Mouse (Mus musculus): ENCODE results near the gene Kdelr1.
A peak's percentile ranks its signal among the peaks of the same experiment; 100 is the strongest.

The Kdelr1 gene

DNA sequence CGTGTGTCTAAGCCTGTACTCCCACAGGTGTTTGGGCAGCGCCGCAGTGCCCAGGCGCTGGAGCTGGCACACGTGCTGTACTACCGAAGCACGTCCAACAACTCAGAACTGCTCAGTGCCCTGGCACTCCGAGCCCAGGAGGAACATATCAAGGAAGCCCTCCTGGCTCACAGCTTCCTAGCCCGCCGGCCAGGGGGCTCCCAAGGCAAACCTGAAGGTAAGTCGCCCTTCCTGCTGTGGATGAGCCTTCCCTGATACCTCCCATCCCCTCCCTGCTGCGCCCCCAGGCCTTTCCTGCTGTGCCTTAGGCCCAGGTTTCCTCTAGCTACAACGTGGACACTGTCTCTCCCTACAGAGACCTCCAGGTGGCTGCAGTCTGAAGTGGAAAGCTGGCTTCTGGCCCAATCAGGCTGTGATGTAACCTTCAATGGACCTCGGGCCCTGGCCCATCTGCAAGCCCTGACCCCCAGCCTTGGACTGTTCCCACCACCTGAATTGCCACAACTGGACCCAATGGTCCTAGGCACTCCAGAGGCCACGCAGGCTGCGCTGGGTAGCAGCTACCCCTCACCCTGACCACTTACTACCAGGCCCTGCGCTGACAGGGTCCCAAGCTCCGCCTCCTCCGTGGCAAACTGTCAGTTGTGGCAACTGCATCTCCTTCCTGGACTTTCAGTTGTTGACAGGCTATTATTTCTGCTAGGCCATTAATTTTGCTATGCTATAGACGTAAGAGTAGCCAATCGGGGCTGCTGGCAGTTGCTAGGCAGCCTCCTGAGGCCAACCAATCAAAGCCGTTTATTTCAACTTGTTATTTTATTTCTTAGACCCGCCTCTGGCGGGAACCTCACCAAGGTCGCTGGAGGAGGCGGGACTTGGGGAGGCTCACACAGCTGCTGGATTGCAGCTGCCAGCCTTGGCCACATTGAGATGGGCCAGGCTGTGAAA is 43.8 kb downstream of the Kdelr1 start:
- peak in 1 of 2 experiments; percentile 50 for DNase-seq (ENCODE audit: low spot score in 2 of 2)

DNA sequence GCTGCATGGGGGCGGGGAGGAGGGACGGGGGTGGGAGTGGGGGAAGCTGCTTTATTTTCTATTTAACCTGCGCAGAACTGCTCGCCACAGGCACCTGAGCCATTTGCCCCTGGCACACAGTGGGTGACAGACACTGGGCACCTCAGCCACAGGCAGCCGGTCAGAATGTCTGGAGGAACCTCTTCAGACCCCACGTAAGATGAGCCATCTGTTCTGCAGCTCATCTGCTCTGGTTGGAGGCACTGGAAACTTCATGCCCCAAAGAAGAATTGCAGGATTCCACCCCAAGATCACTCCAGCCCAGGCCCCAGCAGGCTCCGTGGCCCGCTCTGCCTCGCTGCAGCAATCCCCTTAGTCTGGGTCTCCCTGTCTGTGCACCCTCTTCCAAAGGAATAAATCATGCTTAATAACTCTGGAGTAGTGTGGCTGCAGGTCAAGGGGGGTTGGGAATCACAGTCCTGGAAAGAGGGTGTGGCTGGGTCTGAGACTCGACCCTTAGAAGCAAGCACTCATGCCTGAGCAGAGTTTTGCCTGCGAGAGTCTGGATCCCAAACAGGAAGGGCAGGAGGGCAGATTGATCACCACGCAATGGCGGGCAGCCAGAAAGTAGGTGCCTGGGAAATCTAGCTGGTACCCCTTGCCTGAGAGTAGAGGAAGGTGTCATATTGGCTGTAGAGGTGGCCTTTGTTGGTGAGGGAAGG is 44.6 kb downstream of the Kdelr1 start:
- DNase-seq (ENCODE audit: low spot score in 2 of 2): no peak

DNA sequence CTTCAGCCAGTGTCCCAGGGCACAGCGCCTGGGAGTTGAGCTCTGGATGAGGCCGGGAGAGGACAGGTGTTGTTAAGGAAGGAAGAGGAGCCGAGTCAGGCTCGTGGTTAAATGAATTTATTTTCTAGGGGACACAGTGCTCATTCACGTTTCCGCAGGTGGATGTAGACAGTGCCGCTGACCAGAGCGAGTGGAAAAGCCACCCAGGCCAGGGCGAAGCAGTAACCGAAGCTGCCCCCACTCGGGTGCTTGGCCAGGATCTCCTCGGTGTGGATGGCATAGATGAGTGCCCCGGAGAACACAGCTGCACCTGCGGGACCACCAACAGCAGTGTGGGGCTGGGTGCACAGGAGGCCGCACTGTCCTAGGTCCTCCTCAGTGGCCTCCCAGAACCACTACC is 45.4 kb downstream of the Kdelr1 start:
- DNase-seq (ENCODE audit: low spot score in 2 of 2): no peak

DNA sequence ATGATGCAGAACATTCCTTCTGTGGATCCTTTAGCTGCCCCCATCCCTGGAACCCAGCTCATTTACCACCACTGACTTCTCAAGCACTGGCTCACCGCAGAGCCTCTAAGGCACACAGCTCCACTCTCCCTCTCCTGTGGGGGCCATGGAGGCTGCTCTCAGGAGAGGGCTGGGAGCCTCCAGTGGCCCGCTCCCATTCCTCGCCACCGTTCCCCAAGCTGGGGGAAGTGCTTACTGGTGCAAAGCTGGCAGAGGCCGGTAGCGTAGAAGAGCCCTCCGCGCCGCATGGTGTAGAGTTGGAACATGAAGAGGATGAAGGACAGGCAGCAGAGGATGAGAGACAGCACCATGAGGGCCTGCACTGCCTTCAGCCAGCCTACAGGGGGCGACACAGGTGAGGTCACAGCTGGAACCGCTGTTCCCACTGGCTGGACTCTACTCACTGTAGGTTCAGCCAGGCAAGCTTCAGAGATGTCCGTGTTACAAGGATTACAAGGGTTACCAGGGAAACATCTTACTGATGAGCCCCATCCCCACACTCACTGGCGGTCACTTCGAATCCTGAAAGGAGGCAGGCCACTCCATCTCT is 46.6 kb downstream of the Kdelr1 start:
- DNase-seq (ENCODE audit: low spot score in 2 of 2): no peak

DNA sequence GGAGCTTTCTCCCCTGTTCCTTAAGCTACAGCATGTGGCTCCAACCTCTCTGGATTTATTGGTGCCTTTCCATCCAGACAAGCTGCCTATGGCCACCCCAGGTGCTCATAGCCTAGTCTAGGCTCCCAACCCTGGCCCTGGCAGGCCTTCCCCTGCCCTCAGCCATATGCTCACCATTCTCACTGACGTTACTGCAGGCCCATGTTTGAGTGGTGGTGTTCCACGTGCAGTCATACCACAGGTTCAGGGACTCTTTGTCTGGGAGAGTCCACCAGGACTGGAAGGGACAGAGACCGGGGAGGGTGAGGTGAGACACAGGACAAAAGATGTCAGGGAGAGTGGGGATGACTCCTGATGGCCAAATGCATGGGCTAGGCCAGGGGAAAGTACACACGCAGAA is 47.2 kb downstream of the Kdelr1 start:
- DNase-seq (ENCODE audit: low spot score in 2 of 2): no peak

DNA sequence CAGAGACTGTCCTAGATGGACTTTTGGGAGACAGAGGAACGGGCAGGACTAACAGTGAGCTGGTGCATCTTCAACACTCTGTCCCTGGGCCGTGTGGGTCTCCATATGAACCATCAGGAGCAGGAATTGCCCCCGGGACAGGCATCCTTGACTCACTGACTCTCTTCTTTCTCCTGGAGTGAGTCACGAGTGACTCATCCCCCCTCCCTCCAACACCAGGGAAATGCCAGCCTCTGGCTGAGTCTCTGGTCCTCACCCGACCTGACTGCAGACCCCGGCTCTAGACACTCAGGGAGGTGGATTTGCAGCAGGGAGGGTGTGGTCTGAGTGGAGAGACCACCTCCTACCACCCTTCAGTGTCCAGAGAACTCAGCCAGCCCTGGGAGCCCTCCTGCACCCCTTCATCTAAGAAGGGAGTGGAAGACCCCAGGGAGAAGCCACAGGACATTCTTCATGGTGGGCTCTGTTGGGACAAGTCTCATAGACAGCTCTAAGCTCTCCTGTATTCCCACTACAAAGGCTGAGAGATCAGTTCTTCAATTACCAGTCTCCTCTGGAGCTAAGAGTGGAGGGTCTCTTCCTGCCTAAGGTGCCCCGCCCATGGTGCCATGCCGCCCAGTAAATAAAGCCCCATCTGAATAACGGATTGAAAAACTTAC is 48.1 kb downstream of the Kdelr1 start:
- no peak for DNase-seq (ENCODE audit: low spot score in 2 of 2)

DNA sequence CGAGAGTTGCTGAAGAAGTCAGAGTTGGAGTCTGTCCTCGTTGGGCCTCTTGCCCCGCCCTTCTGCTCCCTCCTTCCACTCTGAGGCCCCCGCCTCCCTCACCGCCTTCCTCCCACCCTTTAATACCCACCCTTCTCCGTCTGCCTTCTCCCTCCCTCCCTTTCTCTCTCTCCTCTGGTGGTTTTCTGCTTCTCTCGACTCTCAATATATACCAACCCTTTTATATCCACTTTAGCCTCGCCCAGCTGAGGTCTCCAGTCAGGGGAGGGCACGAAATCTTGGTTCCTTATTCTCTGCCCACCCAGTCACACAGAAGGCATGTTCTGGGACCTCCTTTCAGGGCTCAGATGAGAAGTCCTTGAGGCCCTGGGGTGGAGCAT is 48.7 kb downstream of the Kdelr1 start, which contains the start of gene Emp3:
Gene Emp3, minus strand, starts transcription at position 163 of the 380 bp plus-strand sequence.
- no peak for DNase-seq (ENCODE audit: low spot score in 2 of 2)

DNA sequence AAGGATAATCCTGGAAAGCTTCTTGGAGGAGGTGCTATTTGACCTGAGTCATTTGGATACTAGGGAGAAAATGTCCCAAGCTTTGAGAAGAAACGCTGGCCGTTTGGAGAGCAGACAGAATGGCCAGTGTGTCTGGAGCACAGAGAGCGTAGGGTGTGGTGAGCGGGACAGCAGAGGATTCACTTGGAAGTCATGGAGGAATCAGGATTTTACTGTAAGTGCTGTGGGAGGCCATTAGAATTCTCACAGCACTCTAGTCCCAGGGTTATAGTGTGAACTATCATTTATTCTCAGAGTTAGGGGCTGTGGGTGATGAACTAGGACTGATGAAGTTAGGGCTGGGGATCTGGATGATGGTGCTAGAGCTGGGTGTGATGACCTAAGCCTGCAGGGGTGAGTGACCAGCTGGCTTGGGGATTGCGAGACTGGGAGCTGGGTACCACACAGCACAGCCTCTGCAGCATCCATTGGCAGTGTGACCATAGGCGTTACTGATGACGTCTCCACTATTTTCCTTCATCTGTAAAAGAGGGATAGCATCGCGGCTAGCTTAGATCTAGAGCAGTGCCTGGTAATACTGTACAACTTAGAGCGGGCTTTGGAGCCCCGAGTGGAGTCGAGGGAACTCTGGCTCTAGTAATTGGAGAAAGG is 49.5 kb downstream of the Kdelr1 start:
- DNase-seq (ENCODE audit: low spot score in 2 of 2): no peak

DNA sequence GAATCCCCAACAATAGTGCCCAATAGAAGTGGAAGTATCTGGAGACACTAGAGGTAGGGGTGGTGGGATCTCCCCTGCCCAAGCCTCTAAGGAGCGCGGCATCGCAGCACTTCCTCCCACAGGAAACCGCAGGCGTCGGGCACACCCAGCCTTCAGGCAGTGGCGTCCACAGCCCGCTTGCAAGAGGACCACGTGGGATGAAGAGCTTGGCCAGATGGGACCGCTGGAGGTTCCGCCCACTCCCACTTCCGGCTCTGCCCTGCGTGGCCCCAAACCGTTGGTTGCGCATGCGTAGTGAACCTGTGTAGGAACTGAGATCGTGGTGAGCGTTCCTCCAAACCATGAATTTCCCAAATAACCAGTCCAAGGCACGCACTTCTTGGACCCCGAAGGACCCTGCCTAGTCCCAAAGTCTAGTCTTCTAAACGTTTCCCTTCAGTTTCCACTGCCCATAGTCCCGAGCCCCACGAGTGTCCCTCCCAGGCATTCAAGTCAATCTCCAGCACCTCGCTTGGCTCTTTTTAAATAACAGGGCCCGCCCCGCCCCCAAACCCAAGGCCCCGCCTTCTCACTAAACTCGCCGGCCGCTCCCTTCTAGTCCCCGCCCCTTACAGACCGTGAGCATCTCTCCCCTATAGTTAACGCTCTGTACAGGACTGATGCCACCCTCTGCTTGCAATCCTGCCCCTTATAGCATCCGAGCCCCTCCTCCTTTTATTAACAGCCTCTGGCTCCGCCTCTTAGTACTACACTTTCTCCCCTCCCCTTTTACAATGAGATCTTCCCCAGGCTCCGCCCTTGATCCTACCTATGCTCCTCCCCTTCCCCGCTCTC is 50.6 kb downstream of the Kdelr1 start:
- peak; percentile 84 to 87 for DNase-seq (ENCODE audit: low spot score in 2 of 2)

DNA sequence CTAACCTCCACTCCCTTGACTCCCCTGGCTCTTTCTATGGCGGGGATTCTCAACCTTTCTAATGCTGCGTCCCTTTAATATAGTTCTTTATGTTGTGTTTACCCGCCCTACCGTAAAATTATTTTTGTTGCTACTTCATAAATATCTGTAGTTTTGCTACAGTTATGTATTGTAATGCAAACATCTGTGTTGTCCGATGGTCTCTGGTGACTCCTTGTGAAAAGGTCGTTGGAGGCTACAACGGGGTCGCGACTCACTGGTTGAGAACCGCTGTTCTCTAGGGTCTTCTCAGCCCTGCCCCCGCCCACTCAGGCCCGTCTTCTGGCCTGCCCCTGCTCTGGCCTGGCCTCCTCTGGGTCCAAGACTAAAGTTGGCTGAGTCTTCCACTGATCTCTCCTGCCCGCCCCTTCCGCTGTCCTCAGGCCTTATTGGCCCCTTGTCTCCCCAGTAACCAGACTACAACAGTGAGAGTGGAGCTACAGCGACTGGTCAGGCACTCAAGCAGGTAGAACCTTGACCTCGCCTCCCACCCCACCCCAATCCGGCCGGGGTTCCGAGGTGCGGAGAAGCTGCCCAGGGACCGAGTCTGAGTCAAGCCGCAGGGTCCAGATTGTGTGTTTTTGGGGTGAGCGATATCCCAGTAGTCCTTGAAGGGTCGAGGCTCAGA is 51.3 kb downstream of the Kdelr1 start, which contains the start of gene Ccdc114:
Gene Ccdc114, plus strand, starts transcription at position 311 of the 667 bp plus-strand sequence.
- DNase-seq (ENCODE audit: low spot score in 2 of 2): no peak

DNA sequence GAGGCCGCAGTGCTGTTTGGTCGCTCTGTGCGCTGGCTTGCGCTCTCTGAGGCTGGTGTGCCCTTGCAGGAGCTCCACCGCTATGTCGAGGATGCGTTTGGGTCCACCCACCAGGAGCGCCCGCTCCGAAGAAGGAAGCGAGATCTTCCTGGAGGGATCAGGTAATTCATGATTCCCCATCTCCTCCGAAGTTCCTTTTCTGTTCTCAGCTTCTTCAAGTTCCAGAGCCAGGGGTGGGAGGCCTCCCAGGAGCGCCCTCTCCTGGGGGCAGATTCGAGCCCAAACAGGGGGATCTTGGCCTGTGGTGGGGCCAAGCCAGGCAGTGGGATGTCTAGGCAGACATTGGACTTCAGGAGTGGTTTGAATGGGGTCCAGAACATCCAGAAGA is 51.9 kb downstream of the Kdelr1 start:
- DNase-seq (ENCODE audit: low spot score in 2 of 2): no peak

DNA sequence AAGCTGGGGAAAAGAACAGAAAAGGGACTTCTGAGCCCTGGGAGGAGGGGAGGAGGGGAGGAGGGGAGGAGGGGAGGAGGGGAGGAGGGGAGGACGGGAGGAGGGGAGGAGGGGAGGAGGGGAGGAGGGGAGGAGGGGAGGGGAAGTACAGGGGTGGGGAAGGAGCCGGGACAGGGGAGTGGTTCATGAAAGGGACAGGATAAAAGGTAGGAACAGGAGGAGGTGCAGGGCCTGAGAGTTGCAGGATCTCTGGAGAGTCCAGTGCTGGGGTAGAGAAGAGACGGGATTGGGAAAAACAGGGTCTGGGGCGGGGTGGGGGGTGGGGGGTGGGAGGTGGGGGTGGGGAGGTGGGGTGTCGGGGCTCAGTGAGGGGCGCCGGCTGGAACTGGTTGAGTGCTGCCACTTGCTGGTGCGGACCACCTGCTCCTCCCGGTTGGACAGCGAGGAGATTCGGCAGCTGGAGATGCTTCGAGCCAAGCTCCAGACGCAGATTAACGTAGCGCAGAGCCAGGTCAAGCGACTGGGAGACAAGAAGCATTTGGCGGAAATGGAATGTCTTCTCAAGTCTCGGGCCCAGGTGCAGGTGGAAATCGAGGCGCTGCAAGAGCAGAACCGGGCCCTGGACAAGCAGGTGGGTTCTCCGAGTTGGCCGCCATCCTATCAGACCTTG is 56.2 kb downstream of the Kdelr1 start:
- no peak for DNase-seq (ENCODE audit: low spot score in 2 of 2)

DNA sequence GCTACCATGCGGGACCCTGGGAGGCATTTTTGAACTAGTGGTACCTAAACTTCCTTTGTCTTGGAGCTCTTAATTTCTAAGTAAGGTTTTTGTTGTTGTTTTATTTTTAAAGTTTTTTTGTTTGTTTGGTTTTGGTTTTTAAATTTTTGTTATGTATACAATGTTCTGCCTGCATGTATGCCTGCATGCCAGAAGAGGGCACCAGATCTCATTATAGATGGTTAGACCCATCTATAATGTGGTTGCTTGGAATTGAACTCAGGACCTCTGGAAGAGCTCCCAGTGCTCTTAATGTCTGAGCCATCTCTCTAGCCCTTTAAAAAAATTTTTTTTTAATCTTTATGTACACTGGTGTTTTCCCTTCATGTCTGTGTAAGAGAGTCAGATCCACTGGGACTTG is 57.1 kb downstream of the Kdelr1 start:
- no peak for DNase-seq (ENCODE audit: low spot score in 2 of 2)
